Mouse (Mus musculus) stomach, embryonic 15.5 days (tissue): ENCODE results near the gene Pygm. TPM values are rescaled to one million over a fixed set of nuclear protein-coding genes. Genes with fewer than 3 reads are reported as not detected.

ENCODE experiments used
- ATAC-seq: fragments of 200-750 bp; cut with Nextera tagmentation; 2 replicates; pipeline ENCODE4 v1.8.0; 2017; ENCODE audit warnings: low read depth, moderate number of reproducible peaks, moderate TSS enrichment; ENCODE audit not compliant: insufficient read depth, low FRiP score
- H3K27ac ChIP-seq: fragments of 300-500 bp; sonication (generic); 2 replicates; pipeline ENCODE4 v1.5.1; 2015; ENCODE audit warnings: mild to moderate bottlenecking, inconsistent platforms
- H3K27me3 ChIP-seq: fragments of 300-500 bp; sonication (generic); replicated peaks from 2 replicates; pipeline ENCODE4 v1.6.1; 2015; ENCODE audit warnings: inconsistent platforms
- H3K36me3 ChIP-seq: fragments of 300-500 bp; sonication (generic); 2 replicates; pipeline ENCODE4 v1.6.1; 2015; ENCODE audit warnings: inconsistent platforms
- H3K4me1 ChIP-seq: fragments of 300-500 bp; sonication (generic); 2 replicates; pipeline ENCODE4 v1.6.1; 2015; ENCODE audit warnings: inconsistent platforms
- H3K4me2 ChIP-seq: fragments of 300-500 bp; sonication (generic); 2 replicates; pipeline ENCODE4 v1.6.1; 2015; ENCODE audit warnings: mild to moderate bottlenecking, inconsistent platforms
- H3K4me3 ChIP-seq: fragments of 300-500 bp; sonication (generic); replicated peaks from 2 replicates; pipeline ENCODE4 v1.5.1; 2015; ENCODE audit warnings: inconsistent platforms
- H3K9ac ChIP-seq: fragments of 300-500 bp; sonication (generic); 2 replicates; pipeline ENCODE4 v1.6.1; 2015; ENCODE audit warnings: inconsistent platforms
- H3K9me3 ChIP-seq: fragments of 300-500 bp; sonication (generic); 2 replicates; pipeline ENCODE4 v1.6.1; 2016; ENCODE audit warnings: inconsistent platforms
- WGBS: fragments of 180-500 bp; shearing (Covaris S2); methylation state at CpG from one replicate; pipeline ENCODE4 v1.1.7; 2015; 5-methylcytosine and 5-hydroxymethylcytosine counted together
- microRNA-seq: library from miRNA; unstranded; fragments of <30 nt; microRNA quantifications from one replicate; pipeline ENCODE4, GENCODE M21; 2016
- polyA plus RNA-seq: library from polyadenylated mRNA; unstranded; fragments of >200 nt; fragmentation: Nextera tagmentation; extraction: Ambion mirVana; gene quantifications from 2 replicates; pipeline ENCODE4 v1.2.1, GENCODE M21; 2015

Pygm gene
- polyA plus RNA-seq, 1 experiment from 2014 or later: 10.3 TPM

DNA sequence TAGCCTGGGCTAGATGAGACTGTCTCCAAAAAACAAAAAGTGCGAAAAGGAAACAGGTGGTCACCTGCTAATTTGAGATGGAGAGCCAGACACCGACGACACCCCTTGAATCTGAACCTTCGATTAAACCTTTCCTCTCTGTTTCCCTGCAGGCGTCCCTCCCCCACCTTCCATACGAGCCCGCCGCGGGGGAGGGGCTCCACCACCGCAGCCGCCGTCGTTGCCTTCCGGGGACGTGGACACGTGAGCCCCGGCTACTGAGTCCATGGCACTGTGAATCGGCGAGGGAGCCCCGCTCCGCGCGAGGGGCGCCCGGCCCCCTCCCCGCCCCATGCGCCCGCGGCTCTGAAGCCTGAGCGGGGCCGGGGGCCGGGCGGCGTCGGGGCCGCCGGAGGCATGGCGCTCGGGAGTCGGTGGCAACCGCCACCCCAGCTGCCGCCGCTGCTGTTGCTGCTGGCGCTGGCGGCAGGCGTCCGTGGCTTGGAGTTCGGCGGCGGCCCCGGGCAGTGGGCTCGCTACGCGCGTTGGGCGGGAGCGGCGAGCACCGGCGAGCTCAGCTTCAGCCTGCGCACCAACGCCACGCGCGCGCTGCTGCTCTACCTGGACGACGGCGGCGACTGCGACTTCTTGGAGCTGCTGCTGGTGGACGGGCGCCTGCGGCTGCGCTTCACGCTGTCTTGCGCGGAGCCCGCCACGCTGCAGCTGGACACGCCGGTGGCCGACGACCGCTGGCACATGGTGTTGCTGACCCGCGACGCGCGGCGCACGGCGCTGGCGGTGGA, 43.6 kb downstream of the Pygm start:
- ATAC-seq: peak; percentile 64; the same call in 1 of the 2 replicates
- peak overlapping the region; percentile 32 for H3K4me3 ChIP-seq
- H3K4me2 ChIP-seq: peak overlapping the region; percentile 59
- no peaks in the 10 kb centered on the region for H3K9me3 ChIP-seq
- peaks cover 83% of the 10 kb centered on the region for H3K27me3 ChIP-seq
- WGBS: 1% methylated on average over 91 of the region's 94 CpGs
- no peak overlapping the region for H3K9ac ChIP-seq
- peaks cover 16% of the 10 kb centered on the region for H3K4me1 ChIP-seq
- no peaks in the 10 kb centered on the region for H3K36me3 ChIP-seq
- no peak overlapping the region for H3K27ac ChIP-seq

DNA sequence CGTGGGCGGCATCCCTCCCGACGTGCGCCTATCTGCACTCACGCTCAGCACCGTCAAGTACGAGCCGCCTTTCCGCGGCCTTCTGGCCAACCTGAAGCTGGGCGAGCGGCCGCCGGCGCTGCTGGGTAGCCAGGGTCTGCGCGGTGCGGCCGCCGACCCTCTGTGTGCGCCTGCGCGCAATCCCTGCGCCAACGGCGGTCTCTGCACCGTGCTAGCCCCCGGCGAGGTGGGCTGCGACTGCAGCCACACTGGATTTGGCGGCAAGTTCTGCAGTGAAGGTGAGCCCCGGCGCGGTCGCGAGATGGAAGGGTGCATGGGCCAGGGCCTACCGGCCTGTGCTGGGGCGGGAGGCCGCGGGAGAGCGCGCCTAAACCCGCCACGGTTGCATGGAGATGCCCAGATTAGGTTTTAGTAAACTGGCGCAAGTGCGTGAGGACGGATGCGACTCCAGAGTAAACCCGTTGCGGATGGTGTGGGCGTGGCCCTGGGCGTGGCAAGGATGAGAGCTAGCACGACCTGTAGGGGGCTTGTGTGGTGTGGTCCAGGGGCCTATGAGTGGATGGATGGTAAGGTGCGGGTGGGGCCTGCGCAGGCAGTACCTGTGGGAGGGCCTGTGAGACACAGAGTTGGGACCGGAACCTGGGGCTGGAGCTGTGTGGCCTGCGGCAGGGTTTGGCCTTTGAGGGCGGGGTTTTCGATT, 44.5 kb downstream of the Pygm start:
- Histone ChIP-seq H3K9ac (no peak overlapping the region), H3K27ac (no peak overlapping the region), H3K36me3 (no peaks in the 10 kb centered on the region), H3K4me1 (peaks cover 16% of the 10 kb centered on the region), H3K27me3 (peaks cover 82% of the 10 kb centered on the region), H3K4me2 (peak overlapping the region; percentile 59), H3K4me3 (peak overlapping the region; percentile 32), H3K9me3 (no peaks in the 10 kb centered on the region)
- WGBS: under 1% methylated on average over 60 of the region's 60 CpGs
- ATAC-seq: no peak

DNA sequence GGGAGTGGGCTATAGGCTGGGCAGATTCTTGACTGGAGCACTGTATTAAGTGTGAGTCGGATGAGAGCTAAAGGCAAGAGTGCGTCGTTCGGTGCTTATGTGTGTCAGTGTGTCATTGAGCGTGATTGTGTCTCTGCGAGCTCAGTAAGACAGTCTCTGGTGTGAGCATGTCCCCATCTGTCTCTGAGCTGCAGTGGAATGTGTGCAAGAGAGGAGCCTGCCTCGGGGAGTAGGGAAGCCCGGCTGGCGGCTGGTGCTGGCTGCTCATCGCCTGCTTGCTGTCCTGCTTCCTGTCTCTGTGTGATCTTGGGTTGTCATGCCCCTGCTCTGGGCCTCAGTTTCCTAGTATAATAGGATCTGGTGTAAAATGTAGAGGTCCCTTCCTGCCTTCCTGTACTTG, 58.8 kb downstream of the Pygm start:
- H3K27ac ChIP-seq: no peak overlapping the region
- H3K9ac ChIP-seq: no peak overlapping the region
- no peaks in the 10 kb centered on the region for H3K36me3 ChIP-seq
- no peak overlapping the region for H3K4me2 ChIP-seq
- ATAC-seq: no peak
- no peaks in the 10 kb centered on the region for H3K9me3 ChIP-seq
- H3K27me3 ChIP-seq: peaks cover 2% of the 10 kb centered on the region; the same call in 1 of the 2 replicates
- WGBS: 74% methylated on average over 10 of the region's 10 CpGs
- H3K4me1 ChIP-seq: no peaks in the 10 kb centered on the region
- H3K4me3 ChIP-seq: no peak overlapping the region

DNA sequence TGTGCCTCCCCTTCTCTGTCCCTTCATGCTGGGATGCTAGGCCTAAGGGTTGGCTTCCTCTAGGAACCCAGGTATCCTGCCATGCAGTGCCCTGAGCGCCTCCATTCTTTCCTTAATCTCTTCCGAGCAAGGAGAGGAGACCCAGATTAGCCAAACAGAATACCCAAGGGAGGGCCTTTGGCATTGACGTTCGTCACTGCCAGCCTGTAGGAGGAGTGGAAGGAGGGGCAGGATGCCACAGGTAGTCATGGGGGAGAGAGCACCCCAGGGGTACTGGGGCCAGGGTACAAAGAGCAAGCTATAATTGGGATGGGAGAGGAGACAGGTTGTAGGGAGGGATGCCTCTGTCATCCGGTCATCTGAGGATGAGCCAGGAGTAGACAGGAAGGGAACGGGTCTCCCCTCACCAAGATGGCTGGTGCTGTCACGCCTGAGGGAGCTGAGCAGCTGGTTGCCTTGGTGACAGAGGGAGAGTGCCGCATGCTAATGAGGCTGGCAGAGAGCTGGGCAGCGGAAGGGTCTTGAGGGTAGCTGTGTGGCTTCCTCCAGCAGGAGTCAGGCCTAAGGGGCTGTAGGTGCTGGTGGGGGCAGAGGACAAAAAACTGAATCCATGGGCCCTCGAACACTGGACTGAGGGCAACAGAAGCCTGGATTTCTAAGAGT, 61.7 kb downstream of the Pygm start:
- Histone ChIP-seq H3K27ac (no peak overlapping the region), H3K4me2 (no peak overlapping the region), H3K4me1 (no peaks in the 10 kb centered on the region), H3K36me3 (no peaks in the 10 kb centered on the region), H3K9ac (no peak overlapping the region), H3K9me3 (no peaks in the 10 kb centered on the region), H3K4me3 (no peak overlapping the region), H3K27me3 (peaks cover 2% of the 10 kb centered on the region; the same call in 1 of the 2 replicates)
- ATAC-seq: no peak
- 58% methylated on average over 10 of the region's 10 CpGs for WGBS

DNA sequence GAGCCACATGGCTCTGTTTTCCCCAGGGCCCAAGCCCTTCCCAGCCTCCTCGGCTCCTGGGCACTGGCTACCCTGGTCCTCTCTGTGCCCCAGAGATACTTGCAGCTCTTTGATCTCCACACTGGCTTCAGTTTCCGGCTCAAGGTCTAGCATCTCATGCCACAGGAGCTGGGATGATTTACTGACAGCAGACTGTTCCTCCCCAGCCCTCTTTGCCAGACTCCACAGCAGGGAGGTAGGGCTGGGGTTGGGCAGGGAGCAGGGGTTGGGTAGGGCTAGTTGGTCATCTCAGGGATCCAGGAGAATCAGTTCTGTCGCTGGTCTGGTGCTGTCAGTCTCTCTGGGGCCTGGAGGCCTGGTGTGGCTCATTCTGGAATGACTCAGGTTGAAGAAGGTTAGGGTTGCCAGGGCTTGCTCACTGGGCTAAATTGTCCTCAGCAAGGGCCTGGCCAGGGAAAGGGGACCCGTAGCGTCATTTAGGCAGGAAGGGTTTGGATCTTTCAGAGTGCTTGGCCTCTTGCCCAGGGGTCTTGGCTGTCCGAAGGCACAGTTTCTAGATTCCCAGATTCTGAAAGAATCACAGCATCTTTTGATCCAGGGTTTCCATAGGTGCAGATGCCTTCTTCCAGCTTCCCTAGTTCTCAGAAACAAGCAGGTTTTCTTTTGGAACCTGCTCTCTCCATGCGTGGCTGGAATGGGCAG, 62.7 kb downstream of the Pygm start:
- 52% methylated on average over 7 of the region's 7 CpGs for WGBS
- H3K4me3 ChIP-seq: no peak overlapping the region
- no peak overlapping the region for H3K9ac ChIP-seq
- no peak overlapping the region for H3K27ac ChIP-seq
- H3K4me1 ChIP-seq: peaks cover 4% of the 10 kb centered on the region
- H3K36me3 ChIP-seq: no peaks in the 10 kb centered on the region
- H3K9me3 ChIP-seq: no peaks in the 10 kb centered on the region
- ATAC-seq: no peak
- no peak overlapping the region for H3K4me2 ChIP-seq
- peaks cover 2% of the 10 kb centered on the region; the same call in 1 of the 2 replicates for H3K27me3 ChIP-seq

Small RNA genes lying within 50 kb of the gene (microRNA-seq; reads per million reads assigned to microRNA genes)
- not detected for gene Mir6989

Other genes starting within 250 kb of the Pygm start
- 0.34 and 0.55 TPM in 2 replicates for gene Batf2, start 243.4 kb upstream of the Pygm start, polyA plus RNA-seq
- gene Arl2, start 242.9 kb upstream of the Pygm start, polyA plus RNA-seq: 101 and 102 TPM in 2 replicates
- gene Majin, start 200.0 kb upstream of the Pygm start, polyA plus RNA-seq: not detected in 2 replicates
- gene Gpha2, start 158.0 kb upstream of the Pygm start, polyA plus RNA-seq: 0.62 TPM in 2 replicates
- gene Ppp2r5b, start 148.5 kb upstream of the Pygm start, polyA plus RNA-seq: 20.5 and 23.7 TPM in 2 replicates
- 7.6 and 10.6 TPM in 2 replicates for gene Atg2a, start 142.7 kb upstream of the Pygm start, polyA plus RNA-seq
- 67.3 and 73.4 TPM in 2 replicates for gene Ehd1, start 107.7 kb upstream of the Pygm start, polyA plus RNA-seq
- gene Cdc42bpg, start 77.9 kb upstream of the Pygm start, polyA plus RNA-seq: 1.3 and 1.5 TPM in 2 replicates
- gene Men1, start 49.4 kb upstream of the Pygm start, polyA plus RNA-seq: 70.2 and 74.3 TPM in 2 replicates
- 11.4 and 13.8 TPM in 2 replicates for gene Map4k2, start 43.3 kb upstream of the Pygm start, polyA plus RNA-seq
- 104 and 127 TPM in 2 replicates for gene Sf1, start 20.7 kb upstream of the Pygm start, polyA plus RNA-seq
- gene Rasgrp2, start 14.9 kb downstream of the Pygm start, polyA plus RNA-seq: 55.8 and 57.6 TPM in 2 replicates
- gene Nrxn2, start 34.3 kb downstream of the Pygm start, polyA plus RNA-seq: 1.4 and 2.7 TPM in 2 replicates
- gene Slc22a12, start 158.6 kb downstream of the Pygm start, polyA plus RNA-seq: not detected in 2 replicates